Mouse (Mus musculus): ENCODE measurements around the gene Kpna4.
"Not testable (repeated sequence)": the region's sequence is repeated elsewhere in the genome, so short reads cannot be mapped to it uniquely, and the experiment has no call there.

Kpna4 gene

DNA sequence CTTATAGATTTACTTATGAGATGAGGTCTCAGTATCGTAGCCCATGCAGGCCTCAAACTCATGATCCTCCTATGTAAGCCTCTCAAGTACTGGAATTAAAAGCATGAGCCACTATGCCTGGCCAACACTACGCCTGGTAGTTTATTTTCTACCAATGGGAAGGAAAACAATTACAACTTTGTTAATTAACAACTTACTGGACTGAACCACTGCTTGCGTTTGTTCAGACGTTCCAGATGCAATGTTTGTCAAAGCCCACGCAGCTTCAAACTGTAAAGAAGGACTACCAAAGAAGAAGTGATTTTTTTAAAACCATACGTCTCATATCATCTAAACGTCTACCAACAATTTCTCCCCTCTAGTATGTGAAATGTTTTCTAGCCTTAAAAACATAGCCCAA, 32.5 kb downstream of the Kpna4 start:
- DNase-seq: no peak

DNA sequence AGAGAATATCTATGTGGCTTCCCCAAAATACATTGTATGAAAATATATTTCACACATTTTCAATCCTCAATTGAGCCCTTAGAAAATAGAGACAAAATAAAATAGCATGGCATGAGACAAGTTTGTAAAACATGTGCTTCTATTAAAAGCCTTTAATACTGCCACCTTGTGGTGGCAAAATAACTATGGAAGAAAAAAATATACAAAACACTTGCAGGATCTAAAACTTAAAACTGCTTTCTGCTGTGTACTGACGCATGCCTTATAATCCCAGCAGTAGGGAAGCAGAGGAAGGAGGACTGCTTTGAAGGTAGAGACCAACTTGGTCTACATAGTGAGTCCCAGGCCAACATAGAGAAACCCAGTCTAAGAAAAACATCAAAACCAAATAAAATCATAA, 62.9 kb downstream of the Kpna4 start:
- DNase-seq: no peak

DNA sequence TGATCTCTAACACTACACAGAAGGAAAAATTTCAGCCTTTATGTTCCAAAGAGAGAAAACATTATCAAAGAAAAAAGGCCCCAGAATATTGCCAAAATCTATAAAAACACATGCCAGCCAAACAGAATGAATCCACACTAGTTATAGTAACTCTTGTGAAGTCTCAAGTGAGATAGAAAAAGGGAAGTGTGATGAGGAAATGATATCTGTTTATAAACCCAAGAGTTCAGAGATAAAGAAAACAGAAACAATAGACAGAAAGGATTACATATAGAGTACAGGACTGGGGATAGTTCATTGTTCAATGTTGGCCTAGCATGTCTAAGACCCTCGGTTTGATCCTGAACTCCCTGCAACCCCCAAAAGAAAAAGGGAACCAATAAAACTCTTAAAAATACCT, 64.1 kb downstream of the Kpna4 start:
- DNase-seq: no peak

DNA sequence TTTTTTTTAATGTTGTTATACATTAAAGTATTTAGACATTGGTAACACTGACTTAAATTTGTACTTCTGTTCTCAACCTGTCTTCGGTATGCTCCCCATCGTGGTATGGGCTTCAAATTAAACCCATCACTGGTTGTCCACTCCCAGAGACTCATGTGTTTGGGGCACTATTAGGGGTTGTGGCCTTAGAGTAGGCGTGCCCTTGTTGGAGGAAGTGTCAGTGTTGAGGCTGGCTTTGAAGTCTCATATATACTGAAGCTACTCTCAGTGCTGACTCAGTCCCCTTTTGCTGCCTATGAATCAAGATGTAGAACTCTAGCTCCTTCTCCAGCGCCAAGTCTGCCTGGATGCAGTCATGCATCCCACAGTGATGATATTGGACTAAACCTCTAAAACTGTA, 66.2 kb downstream of the Kpna4 start:
- DNase-seq: no peak

DNA sequence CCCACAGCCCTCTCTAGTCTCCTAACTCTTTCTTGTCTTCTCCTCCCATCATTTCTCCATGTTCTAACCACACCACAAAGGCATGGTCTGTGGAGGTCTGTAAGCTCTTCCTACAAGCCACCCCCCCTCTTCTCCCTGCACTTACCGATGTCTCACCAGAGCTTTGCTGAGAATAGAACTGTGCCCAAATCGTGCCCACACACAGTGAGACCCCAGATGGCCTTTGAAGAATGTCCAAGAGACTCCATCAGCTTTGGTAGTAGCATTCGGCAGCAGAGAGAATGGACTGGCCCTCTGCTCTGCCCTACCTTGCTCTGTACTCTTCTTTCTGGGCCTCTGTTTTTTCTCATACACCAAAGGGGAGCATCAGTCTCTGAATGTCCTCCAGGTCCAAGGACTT, 71.0 kb downstream of the Kpna4 start:
- DNase-seq: no peak

DNA sequence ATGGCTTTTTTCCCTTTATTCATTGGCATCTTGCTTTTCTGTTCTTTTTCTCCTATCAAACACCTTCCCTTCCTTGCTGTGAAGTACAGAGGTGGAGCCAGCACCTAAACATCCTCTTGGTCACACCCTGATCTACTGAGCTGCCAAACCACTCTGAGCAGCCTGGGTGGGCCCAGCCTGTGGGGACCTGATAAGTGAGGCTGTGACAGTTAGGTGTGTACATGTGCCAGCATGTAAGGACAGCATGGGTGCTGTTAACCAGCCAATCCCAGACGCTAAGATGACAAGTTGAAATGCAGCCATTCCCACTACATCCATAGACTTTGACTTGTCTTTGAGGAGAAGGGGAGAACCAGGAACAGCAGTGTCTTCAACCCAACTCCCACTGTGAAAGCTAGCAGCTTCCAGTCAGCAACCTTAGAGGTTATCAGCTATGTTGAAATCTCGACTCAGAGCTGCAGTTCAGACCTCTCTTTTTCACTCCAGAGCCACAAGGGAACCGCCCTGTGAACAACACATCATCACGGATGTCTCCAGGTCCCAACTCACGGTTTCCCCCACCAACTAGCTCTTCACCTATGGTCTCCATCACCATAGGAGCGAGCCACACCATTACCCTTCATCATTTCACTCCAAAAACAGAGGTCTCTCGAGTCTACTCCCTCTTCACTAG, 72.0 kb downstream of the Kpna4 start:
- DNase-seq: no peak

DNA sequence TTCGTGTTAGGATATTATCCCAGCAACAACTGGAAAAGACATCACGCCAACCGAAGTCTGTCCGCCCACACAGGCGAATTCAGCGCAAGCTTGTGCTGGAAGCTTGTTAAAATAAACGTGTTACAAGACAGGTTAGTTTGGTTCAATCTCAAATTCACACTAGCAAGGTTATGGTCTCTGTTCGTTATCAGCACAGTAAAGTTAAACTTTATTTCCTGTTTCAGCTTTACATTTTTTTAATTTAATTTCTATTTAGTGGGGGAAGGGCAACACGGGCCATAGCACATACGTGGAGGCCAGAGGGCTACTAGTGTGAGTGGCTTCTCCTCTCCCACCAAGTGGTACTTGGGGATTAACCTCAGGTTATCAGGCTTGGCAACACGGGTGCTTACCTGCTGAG, 75.0 kb downstream of the Kpna4 start:
- no peak for DNase-seq

DNA sequence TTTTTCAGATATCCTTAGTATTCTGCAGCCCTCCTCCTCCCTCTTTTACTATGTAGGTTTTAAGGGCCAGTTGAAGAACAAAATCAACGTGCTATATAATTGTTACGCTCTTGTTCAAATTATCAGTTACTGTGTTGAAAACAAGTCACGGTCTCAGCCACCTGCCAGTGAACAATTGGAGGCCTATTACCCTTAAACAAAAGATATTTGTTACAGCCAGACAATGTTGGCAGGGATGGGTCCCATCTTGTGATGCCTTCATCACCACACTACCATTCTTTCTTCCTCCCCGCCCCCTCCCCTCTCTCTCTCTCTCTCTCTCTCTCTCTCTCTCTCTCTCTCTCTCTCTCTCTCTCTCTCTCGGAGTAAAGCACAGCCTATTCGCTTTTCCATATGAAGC, 77.9 kb downstream of the Kpna4 start:
- DNase-seq: no peak

DNA sequence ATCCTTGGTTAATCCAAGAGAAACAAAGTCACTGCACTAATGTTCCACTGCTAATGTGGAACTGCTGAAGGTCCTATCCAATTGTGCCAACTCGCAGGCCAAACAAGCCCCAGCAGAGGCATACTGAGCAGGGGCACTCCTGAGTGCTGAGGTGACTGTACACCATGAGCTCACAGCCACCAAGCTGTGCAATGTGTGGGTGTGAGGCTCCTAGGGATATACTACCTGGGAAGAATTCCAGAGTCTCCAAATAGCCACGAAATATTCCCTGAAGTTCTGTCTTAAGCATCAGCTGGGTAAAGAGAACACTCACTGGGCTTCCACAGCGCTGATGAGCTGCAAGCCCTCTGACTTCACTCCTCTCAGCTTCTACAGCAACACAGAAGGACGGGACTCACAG, 79.2 kb downstream of the Kpna4 start:
- no peak for DNase-seq

DNA sequence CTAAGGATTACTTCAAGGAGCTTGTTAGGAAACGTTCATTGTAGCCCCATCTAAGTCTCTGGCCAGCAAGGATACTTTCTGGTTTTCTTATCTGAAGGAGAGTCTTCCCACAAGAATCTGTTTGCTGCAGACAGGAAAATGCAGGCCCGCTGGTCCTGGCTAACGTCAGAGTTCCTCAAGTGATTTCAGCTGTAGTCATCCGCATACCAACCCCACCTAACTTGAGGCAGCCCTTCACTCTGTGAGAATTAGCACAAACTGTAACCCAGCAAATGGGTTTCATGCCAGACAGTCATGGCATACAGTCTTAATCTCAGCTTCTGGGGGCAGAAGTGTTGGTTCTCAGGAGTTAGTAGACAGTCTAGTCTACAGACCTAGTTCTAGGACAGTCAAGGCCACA, 80.4 kb downstream of the Kpna4 start:
- DNase-seq: peak; percentile 33 to 35

DNA sequence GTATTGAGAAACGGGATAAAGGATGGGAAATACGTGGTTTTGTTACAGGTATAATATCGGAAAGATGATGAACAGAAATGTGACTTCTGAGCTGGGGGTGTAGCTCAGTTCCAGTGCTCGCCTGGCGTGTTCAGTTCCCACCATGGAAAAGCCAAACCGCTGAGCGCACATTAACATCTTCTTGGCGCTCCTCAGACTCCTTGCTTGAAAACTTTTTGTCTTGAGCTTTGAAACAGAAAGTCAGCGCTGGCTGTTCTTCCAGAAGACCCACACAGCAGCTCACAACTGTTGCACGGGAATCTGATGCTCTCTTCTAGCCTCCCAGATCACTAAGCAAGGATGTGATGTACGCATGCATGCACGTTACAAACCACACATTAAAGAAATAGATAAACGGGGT, 81.2 kb downstream of the Kpna4 start:
- no peak for DNase-seq

DNA sequence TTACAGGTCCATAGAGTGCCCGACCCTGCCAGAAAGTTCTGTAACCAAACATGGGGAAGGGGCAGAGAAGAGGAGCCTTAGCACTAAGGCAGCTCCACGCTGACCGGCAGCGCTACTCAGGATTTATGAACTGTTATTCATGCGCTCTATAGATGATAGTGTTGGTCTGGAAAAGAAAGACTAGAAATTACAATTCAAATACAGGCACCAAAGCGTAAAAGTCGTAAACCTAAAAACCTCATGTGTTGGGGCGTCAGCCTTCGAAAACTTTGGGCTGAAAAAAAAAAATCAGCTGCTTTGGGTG, 81.6 kb downstream of the Kpna4 start:
- DNase-seq: no peak

DNA sequence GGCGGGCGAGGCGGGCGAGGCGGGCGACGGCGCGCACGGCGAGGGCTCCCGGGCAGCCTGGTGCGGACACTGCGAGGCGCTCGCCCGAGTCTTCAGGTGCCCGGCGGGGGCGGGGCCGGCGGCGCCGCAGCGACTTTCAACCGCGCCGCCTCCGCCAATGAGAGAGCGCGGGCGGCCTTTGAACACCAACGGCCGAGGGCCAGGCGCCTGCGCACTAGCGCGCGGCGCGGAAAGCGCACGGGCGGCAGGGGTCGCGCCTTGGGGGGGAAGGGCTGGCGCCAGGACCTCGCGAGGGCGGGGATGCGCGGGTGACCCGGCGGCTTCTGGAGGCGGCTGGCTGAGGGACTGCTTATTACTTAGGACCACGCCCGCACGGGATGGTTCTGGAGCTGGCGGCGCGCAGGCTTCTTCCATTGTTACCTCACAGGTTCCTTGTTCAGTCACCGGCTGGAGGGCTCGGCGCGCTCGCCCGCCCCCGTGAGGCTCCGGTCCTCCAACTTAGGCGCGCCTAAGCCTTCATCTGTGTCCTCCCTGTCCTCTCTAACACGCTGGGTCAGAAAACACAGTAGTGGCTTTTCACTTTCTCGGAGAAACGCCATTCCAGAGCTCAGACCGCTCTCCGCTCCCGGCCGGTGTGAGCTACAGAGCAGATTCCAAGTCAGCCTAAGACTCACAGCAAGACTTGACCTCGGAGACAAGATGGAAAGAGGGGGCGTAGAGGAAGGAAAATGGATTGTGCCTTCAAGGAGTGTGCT, 82.1 kb downstream of the Kpna4 start, which contains the start of gene Trim59:
TSS of gene Trim59 (minus strand) at position 111 of the 755 bp plus-strand sequence.
- DNase-seq: peak; percentile 87 to 91

DNA sequence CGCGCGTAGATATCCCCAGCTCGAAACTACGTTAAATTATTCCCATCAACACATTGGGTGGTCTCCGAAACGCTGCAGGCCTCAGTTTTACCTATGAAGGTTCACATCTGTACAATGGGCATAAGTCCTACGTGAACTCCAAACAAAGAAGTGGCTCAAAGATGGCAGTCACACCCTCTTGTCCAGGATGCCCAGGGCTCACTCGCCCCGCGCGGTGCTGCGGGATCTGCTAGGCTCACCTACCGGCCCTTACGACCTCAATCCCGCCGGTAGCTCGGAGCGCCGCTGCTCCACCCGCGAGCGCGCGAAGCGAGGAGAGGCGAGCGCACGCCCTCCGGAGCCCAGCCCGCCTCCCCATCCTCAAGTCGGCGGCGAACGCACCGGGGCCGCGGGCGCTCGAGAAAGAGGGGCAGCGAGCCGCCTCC, 82.7 kb downstream of the Kpna4 start:
- no peak for DNase-seq

DNA sequence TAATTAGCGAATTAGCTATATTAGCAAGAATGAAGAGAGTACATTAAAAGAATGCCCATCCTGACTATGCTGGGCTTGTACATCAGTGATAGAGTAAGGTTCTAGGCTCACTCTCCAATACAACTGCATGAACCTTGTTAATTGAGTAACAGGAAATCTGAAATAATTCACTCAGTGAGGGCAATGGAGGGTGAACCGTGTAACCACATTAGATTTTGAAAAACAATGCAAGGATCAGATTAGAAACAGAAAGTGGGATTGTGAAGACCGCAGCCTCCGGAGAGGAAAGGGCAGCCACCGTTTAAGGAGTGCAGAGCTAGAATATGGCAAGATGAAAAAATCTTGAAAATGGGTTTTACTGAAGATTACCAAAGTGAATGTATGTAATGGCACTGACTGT, 85.6 kb downstream of the Kpna4 start:
- no peak for DNase-seq

DNA sequence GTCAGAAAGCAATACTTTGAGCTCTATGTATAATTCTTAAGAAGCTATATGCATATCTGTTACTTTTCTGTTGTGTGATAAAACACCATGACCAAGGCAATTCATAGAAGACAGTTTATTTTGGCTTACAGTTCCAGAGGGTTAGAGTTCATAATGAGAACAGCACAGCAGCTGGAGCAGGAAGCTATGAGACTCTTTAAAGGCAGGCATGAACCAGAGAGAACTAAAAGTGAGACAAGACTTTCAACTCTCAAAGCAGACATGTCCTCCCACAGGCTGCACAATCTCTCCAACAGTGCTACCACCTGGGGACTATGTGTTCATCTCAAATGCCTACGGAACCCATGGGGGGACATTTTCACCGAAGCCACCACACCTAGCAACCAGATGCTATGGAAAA, 86.8 kb downstream of the Kpna4 start:
- no peak for DNase-seq

DNA sequence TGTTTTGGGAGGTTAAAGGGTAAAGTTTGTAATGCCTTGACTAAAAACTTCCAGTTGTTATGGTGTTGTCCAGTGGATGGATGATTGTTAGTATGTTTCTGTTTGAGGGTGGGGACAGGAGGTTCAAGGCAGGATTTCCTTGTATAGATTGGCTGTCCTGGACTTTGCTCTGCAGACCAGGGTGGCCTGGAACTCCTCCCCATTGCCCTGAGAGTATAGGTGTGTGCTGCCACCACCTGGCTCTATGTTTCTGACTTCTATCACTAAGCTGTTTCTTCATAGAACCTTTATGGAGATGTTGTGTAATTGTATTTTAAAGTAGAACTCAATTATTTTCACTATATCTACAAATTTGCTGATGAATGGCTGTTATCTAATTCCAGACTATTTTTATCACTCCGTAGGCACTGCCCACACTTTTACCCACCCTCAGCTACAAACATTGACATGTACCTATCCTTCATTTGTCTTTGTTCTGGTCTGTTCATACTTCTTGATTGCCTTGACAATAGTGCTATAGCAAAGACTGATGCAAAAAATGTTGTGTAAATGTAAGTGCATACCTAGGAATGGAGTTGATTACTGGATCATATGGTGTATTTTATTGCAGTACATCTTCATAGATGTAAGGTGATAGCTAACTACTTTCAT, 100.7 kb downstream of the Kpna4 start:
- no peak for DNase-seq

DNA sequence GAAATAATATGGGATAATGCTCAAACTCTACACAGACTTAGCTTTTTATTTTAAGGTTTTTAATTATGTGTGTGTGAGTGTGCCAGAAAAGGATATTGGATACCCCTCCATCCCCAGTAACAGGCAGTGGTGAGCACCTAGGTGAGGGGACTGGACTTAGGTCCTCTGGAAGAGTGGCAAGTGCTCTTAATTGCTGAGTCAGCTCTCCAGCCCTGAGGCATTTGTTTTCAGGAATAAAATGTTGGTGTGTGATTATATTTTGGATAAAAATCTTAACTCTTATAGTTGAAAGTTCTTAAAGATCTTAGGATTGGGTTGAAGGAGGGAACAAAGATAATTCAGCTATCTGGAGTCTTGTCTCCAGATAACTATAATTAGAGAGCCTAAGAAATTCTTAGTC, 106.1 kb downstream of the Kpna4 start:
- DNase-seq: no peak

DNA sequence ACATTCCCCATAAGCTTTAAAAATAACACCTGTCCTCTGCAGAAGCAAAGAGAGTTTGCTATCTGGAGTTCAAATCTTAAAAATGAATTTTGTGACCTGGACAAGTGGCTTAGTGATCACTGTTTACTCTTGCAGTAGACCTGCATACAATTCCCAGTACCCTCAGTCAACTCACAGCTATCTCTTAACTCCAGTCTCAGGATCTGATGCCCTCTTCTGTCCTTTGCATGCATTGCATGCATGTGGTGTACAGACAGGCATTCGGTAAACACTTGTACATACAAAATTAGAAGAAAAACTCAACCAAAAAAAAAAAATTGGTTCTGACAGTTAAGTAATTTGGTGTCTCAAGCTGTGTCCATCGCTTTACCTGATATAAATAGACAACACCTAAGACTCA, 106.6 kb downstream of the Kpna4 start:
- no peak for DNase-seq

DNA sequence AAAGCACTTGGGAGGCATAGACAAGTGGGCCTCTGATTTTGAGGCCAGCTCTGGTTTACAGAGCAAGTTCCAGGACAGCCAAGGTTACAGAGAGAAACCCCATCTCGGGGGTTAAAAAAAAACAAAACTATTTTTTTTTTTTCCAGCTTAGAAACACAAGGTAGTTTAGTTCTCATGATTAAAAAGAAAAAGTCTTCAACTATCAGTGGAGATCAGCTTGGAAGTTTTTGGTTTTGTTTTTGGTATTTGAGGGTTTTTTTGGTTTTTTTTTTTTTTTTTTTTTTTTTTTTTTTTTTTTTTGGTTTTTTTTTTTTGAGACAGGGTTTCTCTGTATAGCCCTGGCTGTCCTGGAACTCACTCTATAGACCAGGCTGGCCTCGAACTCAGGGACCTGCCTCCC, 108.3 kb downstream of the Kpna4 start:
- not testable (repeated sequence) for DNase-seq

DNA sequence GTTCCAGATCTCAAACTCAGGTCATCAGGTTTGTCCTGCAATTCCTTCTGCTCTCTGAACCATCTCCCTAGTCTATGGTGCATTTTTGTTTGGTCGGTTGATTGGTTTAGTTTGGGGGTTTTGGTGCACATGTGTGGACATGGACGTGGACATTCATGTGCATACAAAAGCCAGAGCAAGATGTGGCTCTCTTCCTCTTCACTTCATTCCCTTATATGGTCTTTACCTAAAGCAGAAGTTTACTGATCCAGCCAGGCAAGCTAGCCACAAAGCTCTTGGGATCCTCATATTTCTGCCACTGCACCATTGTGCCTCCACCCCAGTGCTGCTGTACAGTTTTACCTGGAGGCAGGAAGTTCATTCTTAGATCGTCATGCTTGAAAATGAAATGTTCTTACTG, 109.7 kb downstream of the Kpna4 start:
- DNase-seq: no peak
